Mouse (Mus musculus) regulatory T cell (primary cell): ENCODE measurements at regions not wholly inside any gene's neighbourhood (a gene's known extent, or its start where the extent isn't known, plus 50 kb on each side); places are given as distances from the start of the nearest gene placed in this dataset.
"Not testable (repeated sequence)": the region's sequence is repeated elsewhere in the genome, so short reads cannot be mapped to it uniquely, and the experiment has no call there.

Experiments used
- in situ Hi-C: fragments of 300-600 bp; cut with MboI, MseI; formaldehyde crosslinking; loops from one replicate; pipeline ENCODE4 v1.15.1; 2025; ENCODE audit warnings: high pct_unique_total_duplicates

GRCm38 (mm10) chr7:96061599-96061998 is 109.4 kb upstream of the Tenm4 start:
- in situ Hi-C loops: not testable (repeated sequence)

- in situ Hi-C loops: no loop called here
Measured at GRCm38 (mm10) chr7:96078511-96078910, 92.5 kb upstream of the Tenm4 start.

- in situ Hi-C loops: loop anchor here (10.0 kb wide), 1 partner anchor 1517 kb away; no protein-coding TSS in a partner anchor
Measured at GRCm38 (mm10) chr7:96081676-96082075, 89.4 kb upstream of the Tenm4 start.

- in situ Hi-C loops: no loop called here
Measured at GRCm38 (mm10) chr7:96095185-96095584, 75.9 kb upstream of the Tenm4 start.

GRCm38 (mm10) chr7:96095752-96096151 is 75.3 kb upstream of the Tenm4 start:
- in situ Hi-C loops: no loop called here

- in situ Hi-C loops: no loop called here
Measured at GRCm38 (mm10) chr7:96098686-96099376, 72.2 kb upstream of the Tenm4 start.

GRCm38 (mm10) chr7:96102727-96103126 is 68.3 kb upstream of the Tenm4 start:
- in situ Hi-C loops: no loop called here

- in situ Hi-C loops: no loop called here
Measured at GRCm38 (mm10) chr7:96108768-96109167, 62.3 kb upstream of the Tenm4 start.

GRCm38 (mm10) chr7:96120142-96120541 is 50.9 kb upstream of the Tenm4 start:
- in situ Hi-C loops: no loop called here
